Mouse (Mus musculus) heart, postnatal 25 days (tissue): ENCODE results near the gene Mtfr1l. TPM values are rescaled to one million over a fixed set of nuclear protein-coding genes. Genes with fewer than 3 reads are reported as not detected.

Experiments
- microRNA-seq: library from miRNA; unstranded; fragments of <30 nt; microRNA quantifications from one replicate; pipeline ENCODE4 v1.2.0, GENCODE M21; 2022
- total RNA-seq, 2 experiments: library from RNA; stranded (reverse); gene quantifications; 2 replicates each; pipeline ENCODE4 v1.2.3; 2021

The Mtfr1l gene
- total RNA-seq, 2 experiments from 2014 or later: 178 to 185 TPM

Small RNA genes within 50 kb of the gene (microRNA-seq; reads per million reads assigned to microRNA genes)
- gene Mir6403: not detected

Other genes starting within 250 kb of the Mtfr1l start
- 1 to 10 TPM; 5.8 to 8.4 TPM for gene Pdik1l, start 247.5 kb downstream of the Mtfr1l start, total RNA-seq
- 100 to 1,000 TPM; 215 to 229 TPM for gene Trim63, start 220.3 kb downstream of the Mtfr1l start, total RNA-seq
- gene Slc30a2, start 192.2 kb downstream of the Mtfr1l start, total RNA-seq: under 1 TPM; 0.31 to 0.36 TPM
- 10 to 100 TPM; 18.0 to 19.4 TPM for gene Extl1, start 151.5 kb downstream of the Mtfr1l start, total RNA-seq
- 1 to 10 TPM; 7.6 to 9.2 TPM for gene Pafah2, start 139.1 kb downstream of the Mtfr1l start, total RNA-seq
- 10 to 100 TPM; 24.5 to 26.4 TPM for gene Stmn1, start 67.1 kb downstream of the Mtfr1l start, total RNA-seq
- gene Paqr7, start 38.7 kb downstream of the Mtfr1l start, total RNA-seq: 10 to 100 TPM; 16.9 to 17.4 TPM
- gene Aunip, start 24.4 kb downstream of the Mtfr1l start, total RNA-seq: under 1 TPM; 0.34 to 0.47 TPM
- 10 to 100 TPM; 21.0 to 22.2 TPM for gene Selenon, start 16.8 kb upstream of the Mtfr1l start, total RNA-seq
- gene Man1c1, start 168.9 kb upstream of the Mtfr1l start, total RNA-seq: 10 to 100 TPM; 21.0 to 25.0 TPM
- gene Ldlrap1, start 232.6 kb upstream of the Mtfr1l start, total RNA-seq: 10 to 100 TPM; 14.1 to 15.5 TPM